Mouse (Mus musculus) intestine, postnatal 0 days (tissue): ENCODE data around the gene Il4ra. TPM values are rescaled to one million over a fixed set of nuclear protein-coding genes. Genes with fewer than 3 reads are reported as not detected.

Source experiments
- ATAC-seq: fragments of 200-750 bp; cut with Nextera tagmentation; 2 replicates; pipeline ENCODE4 v1.8.0; 2017; ENCODE audit warnings: mild to moderate bottlenecking, moderate TSS enrichment, moderate library complexity
- H3K27ac ChIP-seq: fragments of 300-500 bp; sonication (generic); 2 replicates; pipeline ENCODE4 v1.5.1; 2014; ENCODE audit warnings: mild to moderate bottlenecking, low read depth, low read length, moderate library complexity
- H3K27me3 ChIP-seq: fragments of 300-500 bp; sonication (generic); replicated peaks from 2 replicates; pipeline ENCODE4 v1.6.1; 2014; ENCODE audit warnings: low read length, mixed read lengths; ENCODE audit not compliant: control insufficient read depth, insufficient read depth
- H3K36me3 ChIP-seq: fragments of 300-500 bp; sonication (generic); 2 replicates; pipeline ENCODE4 v1.6.1; 2014; ENCODE audit warnings: mild to moderate bottlenecking, moderate library complexity; ENCODE audit not compliant: control insufficient read depth, insufficient read depth
- H3K4me1 ChIP-seq: fragments of 300-500 bp; sonication (generic); replicated peaks from 2 replicates; pipeline ENCODE4 v1.6.1; 2014; ENCODE audit warnings: antibody characterized with exemption, low read length, mixed read lengths; ENCODE audit not compliant: control insufficient read depth, insufficient read depth
- H3K4me2 ChIP-seq: fragments of 300-500 bp; sonication (generic); replicated peaks from 2 replicates; pipeline ENCODE4 v1.6.1; 2014; ENCODE audit warnings: low read depth, mild to moderate bottlenecking, moderate library complexity
- H3K4me3 ChIP-seq: fragments of 300-500 bp; sonication (generic); 2 replicates; pipeline ENCODE4 v1.5.1; 2014; ENCODE audit warnings: low read depth, low read length
- H3K9ac ChIP-seq: fragments of 300-500 bp; sonication (generic); 2 replicates; pipeline ENCODE4 v1.6.1; 2014; ENCODE audit warnings: mild to moderate bottlenecking, low read depth, low read length
- H3K9me3 ChIP-seq: fragments of 300-500 bp; sonication (generic); 2 replicates; pipeline ENCODE4 v1.6.1; 2016; ENCODE audit warnings: mixed run types; ENCODE audit not compliant: control insufficient read depth
- CTCF ChIP-seq: sonication (generic); IDR thresholded peaks from 2 replicates; pipeline ENCODE4 v1.5.1; 2016; ENCODE audit warnings: low read depth, mild to moderate bottlenecking, control low read depth, antibody characterized with exemption, moderate library complexity
- WGBS: fragments of 180-500 bp; shearing (Covaris S2); extraction: QIAGEN DNeasy Blood & Tissue Kit; methylation state at CpG from one replicate; pipeline ENCODE4 v1.1.7; 2014; 5-methylcytosine and 5-hydroxymethylcytosine counted together
- polyA plus RNA-seq: library from polyadenylated mRNA; unstranded; fragments of >200 nt; fragmentation: Nextera tagmentation; extraction: Ambion mirVana; gene quantifications from 2 replicates; pipeline ENCODE4 v1.2.1, GENCODE M21; 2015

The Il4ra gene
- polyA plus RNA-seq, 1 experiment from 2014 or later = 32.3 TPM

DNA sequence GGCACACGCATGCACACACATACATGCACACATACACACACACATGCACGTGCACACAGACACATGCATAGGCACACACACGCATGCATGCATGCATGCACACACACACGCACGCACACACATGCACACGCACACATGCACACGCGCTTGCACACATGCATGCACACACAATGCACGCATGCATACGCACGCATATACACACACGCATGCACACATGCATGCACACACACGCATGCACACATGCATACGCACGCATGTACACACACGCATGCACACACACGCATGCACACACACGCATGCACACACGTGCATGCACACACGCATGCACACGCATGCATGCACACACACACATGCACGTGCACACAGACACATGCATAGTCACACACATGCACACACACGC lies 34.4 kb downstream of the Il4ra start:
- H3K27ac ChIP-seq = no peak overlapping the region
- H3K9me3 ChIP-seq = no peaks in the 10 kb centered on the region
- ATAC-seq = no peak
- WGBS = 98% methylated on average over 23 of the region's 23 CpGs
- no peak overlapping the region for H3K4me2 ChIP-seq
- H3K27me3 ChIP-seq = no peaks in the 10 kb centered on the region
- no peaks in the 10 kb centered on the region for H3K36me3 ChIP-seq
- H3K9ac ChIP-seq = no peak overlapping the region
- no peaks in the 10 kb centered on the region for H3K4me1 ChIP-seq
- no peak overlapping the region for H3K4me3 ChIP-seq
- no peak for TF ChIP-seq CTCF

DNA sequence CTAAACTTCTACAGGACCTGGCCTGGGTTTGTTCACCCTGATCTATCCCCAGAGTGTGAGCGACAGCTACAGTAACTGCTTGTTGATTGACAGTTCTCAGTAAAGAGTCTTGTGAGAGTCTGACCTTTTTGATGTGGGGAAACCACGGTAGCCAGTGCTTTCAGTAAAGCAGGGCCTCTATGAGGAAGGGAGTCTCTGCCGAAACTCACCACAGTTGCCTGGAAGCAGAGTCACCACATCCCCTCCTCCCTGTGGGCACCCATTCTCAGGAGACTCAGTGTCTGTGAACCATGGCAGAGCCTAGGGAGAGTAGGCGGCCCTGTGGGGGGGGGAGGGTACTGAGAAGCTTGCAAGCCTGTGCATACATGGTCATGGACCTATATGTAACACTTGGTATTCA lies 36.8 kb downstream of the Il4ra start:
- no peak for TF ChIP-seq CTCF
- WGBS = 78% methylated on average over 4 of the region's 4 CpGs
- H3K27me3 ChIP-seq = no peaks in the 10 kb centered on the region
- H3K36me3 ChIP-seq = no peaks in the 10 kb centered on the region
- no peak overlapping the region for H3K9ac ChIP-seq
- H3K4me1 ChIP-seq = no peaks in the 10 kb centered on the region
- no peaks in the 10 kb centered on the region for H3K9me3 ChIP-seq
- no peak overlapping the region for H3K4me3 ChIP-seq
- no peak overlapping the region for H3K27ac ChIP-seq
- ATAC-seq = 0 out of 2 replicates have a peak, but pooled peaks have one; percentile 19
- H3K4me2 ChIP-seq = no peak overlapping the region

DNA sequence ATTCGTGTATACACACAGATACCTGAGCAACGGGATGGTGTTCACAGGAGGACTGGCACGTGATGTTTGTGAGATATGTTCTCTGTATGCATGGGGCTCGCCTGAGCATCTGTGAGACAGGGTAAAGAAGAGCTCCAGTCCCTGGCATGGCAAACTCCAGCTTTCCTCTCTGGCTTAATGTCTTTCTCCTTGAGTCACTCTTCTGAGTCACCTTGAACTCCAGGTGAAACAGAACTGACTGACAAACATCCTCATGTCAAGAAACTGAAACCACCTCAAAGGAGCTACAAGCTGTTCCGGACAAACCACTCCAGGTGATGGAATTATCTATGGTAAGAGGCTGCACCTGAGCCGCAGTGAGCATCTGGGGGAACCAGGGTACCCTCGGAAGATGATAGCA lies 38.0 kb downstream of the Il4ra start:
- H3K4me3 ChIP-seq = no peak overlapping the region
- no peak for TF ChIP-seq CTCF
- no peak overlapping the region for H3K4me2 ChIP-seq
- no peak for ATAC-seq
- H3K9ac ChIP-seq = no peak overlapping the region
- H3K27ac ChIP-seq = no peak overlapping the region
- no peaks in the 10 kb centered on the region for H3K27me3 ChIP-seq
- 88% methylated on average over 7 of the region's 7 CpGs for WGBS
- no peaks in the 10 kb centered on the region for H3K36me3 ChIP-seq
- H3K9me3 ChIP-seq = no peaks in the 10 kb centered on the region
- no peaks in the 10 kb centered on the region for H3K4me1 ChIP-seq

DNA sequence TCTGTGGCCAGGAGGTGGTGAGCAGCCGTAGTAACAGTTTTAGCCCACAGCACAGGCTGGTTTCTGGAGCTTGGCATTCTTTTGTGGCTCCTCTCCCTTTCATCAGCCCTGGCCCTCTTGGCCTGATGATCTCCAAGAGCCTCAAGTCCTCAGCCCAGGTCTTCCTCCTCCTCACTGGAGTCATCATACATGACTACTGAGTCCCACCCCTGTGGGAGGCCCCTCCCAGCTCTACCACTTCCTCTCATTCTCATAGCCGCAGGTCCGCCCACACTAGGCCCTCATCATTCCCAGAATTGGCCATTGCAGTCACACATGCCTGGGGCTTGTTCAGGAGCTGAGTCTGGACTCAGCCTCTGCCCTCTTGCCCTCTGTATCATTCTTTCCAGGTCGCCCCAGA lies 41.9 kb downstream of the Il4ra start:
- WGBS = 80% methylated on average over 4 of the region's 4 CpGs
- no peak for TF ChIP-seq CTCF
- H3K9me3 ChIP-seq = no peaks in the 10 kb centered on the region
- no peak overlapping the region for H3K27ac ChIP-seq
- H3K27me3 ChIP-seq = no peaks in the 10 kb centered on the region
- no peaks in the 10 kb centered on the region for H3K4me1 ChIP-seq
- no peak overlapping the region for H3K9ac ChIP-seq
- H3K4me2 ChIP-seq = no peak overlapping the region
- no peak overlapping the region for H3K4me3 ChIP-seq
- H3K36me3 ChIP-seq = no peaks in the 10 kb centered on the region
- no peak for ATAC-seq

DNA sequence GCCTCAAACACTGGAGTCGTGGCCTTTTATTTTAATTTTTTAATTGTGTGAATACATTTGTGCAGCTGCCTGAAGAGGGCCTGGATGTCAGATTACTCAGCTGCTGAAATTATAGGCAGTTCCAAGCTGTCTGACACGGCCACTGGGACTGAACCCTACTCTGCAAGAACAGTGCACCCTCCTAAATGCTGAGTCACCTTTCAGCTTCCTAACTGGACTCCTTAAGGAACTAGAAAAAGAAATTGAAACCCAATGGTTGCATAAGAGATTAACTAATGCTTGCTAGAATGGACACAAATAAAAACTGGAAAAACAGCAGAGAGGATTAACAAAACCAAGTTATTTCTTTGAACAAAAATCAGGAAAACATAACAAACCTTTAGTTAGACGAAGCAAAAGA lies 44.5 kb downstream of the Il4ra start:
- Histone ChIP-seq H3K36me3 (no peaks in the 10 kb centered on the region), H3K4me3 (no peak overlapping the region), H3K9me3 (no peaks in the 10 kb centered on the region), H3K9ac (no peak overlapping the region), H3K4me1 (no peaks in the 10 kb centered on the region), H3K4me2 (no peak overlapping the region), H3K27me3 (no peaks in the 10 kb centered on the region), H3K27ac (no peak overlapping the region)
- no peak for ATAC-seq
- no peak for TF ChIP-seq CTCF
- 60% methylated on average over 3 of the region's 3 CpGs for WGBS

DNA sequence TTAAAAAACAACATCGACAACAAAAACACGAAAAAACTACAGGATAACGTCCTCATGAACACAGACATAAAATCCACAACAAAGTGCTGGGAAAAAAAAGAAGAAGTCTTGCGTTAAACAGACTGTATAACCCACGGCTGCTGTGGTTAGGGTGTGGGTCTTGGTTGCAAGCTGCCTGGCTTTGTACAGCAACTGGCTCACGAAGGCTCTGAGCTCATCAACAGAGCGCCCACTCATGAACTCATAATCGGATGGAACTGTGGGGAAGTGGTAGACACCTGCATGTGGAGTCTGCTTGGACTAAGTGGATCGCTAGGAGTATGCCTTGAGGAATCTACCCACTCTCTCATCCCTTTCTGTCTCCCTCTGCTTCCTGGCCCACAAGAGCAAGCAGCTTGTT lies 45.2 kb downstream of the Il4ra start:
- H3K4me1 ChIP-seq = no peaks in the 10 kb centered on the region
- no peak overlapping the region for H3K4me3 ChIP-seq
- no peak for TF ChIP-seq CTCF
- no peak for ATAC-seq
- WGBS = 83% methylated on average over 9 of the region's 9 CpGs
- no peaks in the 10 kb centered on the region for H3K36me3 ChIP-seq
- H3K9ac ChIP-seq = no peak overlapping the region
- no peaks in the 10 kb centered on the region for H3K9me3 ChIP-seq
- H3K27me3 ChIP-seq = no peaks in the 10 kb centered on the region
- H3K27ac ChIP-seq = no peak overlapping the region
- H3K4me2 ChIP-seq = no peak overlapping the region
